Mouse (Mus musculus): ENCODE measurements at regions not wholly inside any gene's neighbourhood (a gene's known extent, or its start where the extent isn't known, plus 50 kb on each side); places are given as distances from the start of the nearest gene placed in this dataset.

- DNase-seq (ENCODE audit: low spot score), result no peak
These were observed 52.5 kb upstream of the Plcb4 start for GRCm38 (mm10) chr2:135606306-135606705.

Data from ovary, postnatal 36 days (tissue).